Mouse (Mus musculus): ENCODE data around the gene Prkcb. TPM values are rescaled to one million over a fixed set of nuclear protein-coding genes. Genes with fewer than 3 reads are reported as not detected.

Gene Prkcb
- total RNA-seq, 4 experiments from 2014 or later, result 0.15 to 1.2 (median 0.73) TPM

- DNase-seq (ENCODE audit: low spot score in 2 of 2), result no peak
Observed at GRCm38 (mm10) chr7:122512430-122512966, 223.9 kb downstream of the Prkcb start.

- DNase-seq (ENCODE audit: low spot score in 2 of 2), result no peak
Observed at GRCm38 (mm10) chr7:122520850-122521638, 232.5 kb downstream of the Prkcb start.

- DNase-seq (ENCODE audit: low spot score in 2 of 2), result no peak
Observed at GRCm38 (mm10) chr7:122528201-122528600, 239.7 kb downstream of the Prkcb start.

GRCm38 (mm10) chr7:122528646-122529045 is 240.1 kb downstream of the Prkcb start:
- DNase-seq (ENCODE audit: low spot score in 2 of 2), result no peak

- no peak for DNase-seq (ENCODE audit: low spot score in 2 of 2)
Observed at GRCm38 (mm10) chr7:122533566-122534360, 245.2 kb downstream of the Prkcb start.

- DNase-seq (ENCODE audit: low spot score in 2 of 2), result no peak
Observed at GRCm38 (mm10) chr7:122544616-122545015, 256.1 kb downstream of the Prkcb start.

- DNase-seq (ENCODE audit: low spot score in 2 of 2), result no peak
Observed at GRCm38 (mm10) chr7:122556575-122557140, 268.1 kb downstream of the Prkcb start.

GRCm38 (mm10) chr7:122558085-122558811 is 269.7 kb downstream of the Prkcb start:
- DNase-seq (ENCODE audit: low spot score in 2 of 2), result no peak

GRCm38 (mm10) chr7:122558912-122559311 is 270.4 kb downstream of the Prkcb start:
- DNase-seq (ENCODE audit: low spot score in 2 of 2), result no peak

GRCm38 (mm10) chr7:122562586-122562985 is 274.0 kb downstream of the Prkcb start:
- DNase-seq (ENCODE audit: low spot score in 2 of 2), result no peak

- no peak for DNase-seq (ENCODE audit: low spot score in 2 of 2)
Observed at GRCm38 (mm10) chr7:122565371-122565770, 276.8 kb downstream of the Prkcb start.

GRCm38 (mm10) chr7:122566011-122566410 is 277.5 kb downstream of the Prkcb start:
- DNase-seq (ENCODE audit: low spot score in 2 of 2), result no peak

- DNase-seq (ENCODE audit: low spot score in 2 of 2), result no peak
Observed at GRCm38 (mm10) chr7:122568787-122569186, 280.2 kb downstream of the Prkcb start.

- DNase-seq (ENCODE audit: low spot score in 2 of 2), result no peak
Observed at GRCm38 (mm10) chr7:122570407-122570806, 281.9 kb downstream of the Prkcb start.

GRCm38 (mm10) chr7:122573101-122573635 is 284.6 kb downstream of the Prkcb start:
- no peak for DNase-seq (ENCODE audit: low spot score in 2 of 2)

GRCm38 (mm10) chr7:122574418-122574817 is 285.9 kb downstream of the Prkcb start:
- DNase-seq (ENCODE audit: low spot score in 2 of 2), result no peak

- no peak for DNase-seq (ENCODE audit: low spot score in 2 of 2)
Observed at GRCm38 (mm10) chr7:122575056-122575455, 286.5 kb downstream of the Prkcb start.

GRCm38 (mm10) chr7:122575506-122575905 is 287.0 kb downstream of the Prkcb start:
- no peak for DNase-seq (ENCODE audit: low spot score in 2 of 2)

- DNase-seq (ENCODE audit: low spot score in 2 of 2), result no peak
Observed at GRCm38 (mm10) chr7:122577571-122577970, 289.0 kb downstream of the Prkcb start.

GRCm38 (mm10) chr7:122579461-122580157 is 291.1 kb downstream of the Prkcb start:
- no peak for DNase-seq (ENCODE audit: low spot score in 2 of 2)

Data from gastrocnemius, adult 8-10 months (tissue).